Mouse (Mus musculus): ENCODE measurements at regions not wholly inside any gene's neighbourhood (a gene's known extent, or its start where the extent isn't known, plus 50 kb on each side); places are given as distances from the start of the nearest gene placed in this dataset.

- H3K27me3 ChIP-seq, result no peaks in the 10 kb centered on the region
- no peak overlapping the region for H3K9ac ChIP-seq (replicated peaks)
- no peaks in the 10 kb centered on the region for H3K4me1 ChIP-seq (replicated peaks)
- no peak for ATAC-seq (ENCODE audit: insufficient number of reproducible peaks, insufficient read depth, low FRiP score, low TSS enrichment, low read depth)
- H3K36me3 ChIP-seq, result no peaks in the 10 kb centered on the region
- no peak overlapping the region for H3K27ac ChIP-seq
- 85% methylated on average over 7 of the region's 7 CpGs for WGBS
- no peak overlapping the region for H3K4me2 ChIP-seq
- H3K4me3 ChIP-seq (replicated peaks), result no peak overlapping the region
- H3K9me3 ChIP-seq, result no peaks in the 10 kb centered on the region
Observed at GRCm38 (mm10) chr13:106367589-106367988, 569.2 kb downstream of the Ipo11 start.

- no peaks in the 10 kb centered on the region for H3K4me1 ChIP-seq (replicated peaks)
- H3K4me2 ChIP-seq, result no peak overlapping the region
- no peak for ATAC-seq (ENCODE audit: insufficient number of reproducible peaks, insufficient read depth, low FRiP score, low TSS enrichment, low read depth)
- no peak overlapping the region for H3K9ac ChIP-seq (replicated peaks)
- H3K27ac ChIP-seq, result no peak overlapping the region
- no peaks in the 10 kb centered on the region for H3K9me3 ChIP-seq
- H3K36me3 ChIP-seq, result no peaks in the 10 kb centered on the region
- H3K27me3 ChIP-seq, result no peaks in the 10 kb centered on the region
- WGBS, result 68% methylated on average over 4 of the region's 4 CpGs
- H3K4me3 ChIP-seq (replicated peaks), result no peak overlapping the region
Observed at GRCm38 (mm10) chr13:106352614-106353409, 583.9 kb downstream of the Ipo11 start.

- H3K27me3 ChIP-seq, result no peaks in the 10 kb centered on the region
- H3K9ac ChIP-seq (replicated peaks), result no peak overlapping the region
- H3K4me2 ChIP-seq, result no peak overlapping the region
- no peaks in the 10 kb centered on the region for H3K4me1 ChIP-seq (replicated peaks)
- ATAC-seq (ENCODE audit: insufficient number of reproducible peaks, insufficient read depth, low FRiP score, low TSS enrichment, low read depth), result no peak
- H3K36me3 ChIP-seq, result no peaks in the 10 kb centered on the region
- H3K4me3 ChIP-seq (replicated peaks), result no peak overlapping the region
- H3K27ac ChIP-seq, result no peak overlapping the region
- H3K9me3 ChIP-seq, result no peaks in the 10 kb centered on the region
Observed at GRCm38 (mm10) chr13:106332025-106332424, 604.7 kb downstream of the Ipo11 start.

- no peaks in the 10 kb centered on the region for H3K4me1 ChIP-seq (replicated peaks)
- 58% methylated on average over 3 of the region's 3 CpGs for WGBS
- no peak overlapping the region for H3K4me3 ChIP-seq (replicated peaks)
- H3K36me3 ChIP-seq, result no peaks in the 10 kb centered on the region
- no peak overlapping the region for H3K4me2 ChIP-seq
- no peaks in the 10 kb centered on the region for H3K27me3 ChIP-seq
- H3K9ac ChIP-seq (replicated peaks), result no peak overlapping the region
- no peak for ATAC-seq (ENCODE audit: insufficient number of reproducible peaks, insufficient read depth, low FRiP score, low TSS enrichment, low read depth)
- no peaks in the 10 kb centered on the region for H3K9me3 ChIP-seq
- no peak overlapping the region for H3K27ac ChIP-seq
Observed at GRCm38 (mm10) chr13:106318980-106319379, 617.8 kb downstream of the Ipo11 start.

- H3K4me2 ChIP-seq, result no peak overlapping the region
- H3K4me3 ChIP-seq (replicated peaks), result no peak overlapping the region
- H3K9me3 ChIP-seq, result no peaks in the 10 kb centered on the region
- ATAC-seq (ENCODE audit: insufficient number of reproducible peaks, insufficient read depth, low FRiP score, low TSS enrichment, low read depth), result no peak
- no peak overlapping the region for H3K27ac ChIP-seq
- no peak overlapping the region for H3K9ac ChIP-seq (replicated peaks)
- WGBS, result 75% methylated on average over 6 of the region's 6 CpGs
- no peaks in the 10 kb centered on the region for H3K27me3 ChIP-seq
- H3K36me3 ChIP-seq, result no peaks in the 10 kb centered on the region
- H3K4me1 ChIP-seq (replicated peaks), result no peaks in the 10 kb centered on the region
Observed at GRCm38 (mm10) chr13:106318476-106318875, 618.3 kb downstream of the Ipo11 start.

GRCm38 (mm10) chr13:106317300-106317699 lies 619.5 kb downstream of the Ipo11 start:
- Histone ChIP-seq H3K9me3 (no peaks in the 10 kb centered on the region), H3K4me2 (no peak overlapping the region), H3K9ac (replicated peaks) (no peak overlapping the region), H3K36me3 (no peaks in the 10 kb centered on the region), H3K27ac (no peak overlapping the region), H3K4me1 (replicated peaks) (no peaks in the 10 kb centered on the region), H3K27me3 (no peaks in the 10 kb centered on the region), H3K4me3 (replicated peaks) (no peak overlapping the region)
- no peak for ATAC-seq (ENCODE audit: insufficient number of reproducible peaks, insufficient read depth, low FRiP score, low TSS enrichment, low read depth)
- 81% methylated on average over 2 of the region's 2 CpGs for WGBS

- Histone ChIP-seq H3K4me2 (no peak overlapping the region), H3K27me3 (no peaks in the 10 kb centered on the region), H3K27ac (no peak overlapping the region), H3K9me3 (no peaks in the 10 kb centered on the region), H3K36me3 (no peaks in the 10 kb centered on the region), H3K4me3 (replicated peaks) (no peak overlapping the region), H3K4me1 (replicated peaks) (no peaks in the 10 kb centered on the region), H3K9ac (replicated peaks) (no peak overlapping the region)
- 46% methylated on average over 3 of the region's 3 CpGs for WGBS
- no peak for ATAC-seq (ENCODE audit: insufficient number of reproducible peaks, insufficient read depth, low FRiP score, low TSS enrichment, low read depth)
Observed at GRCm38 (mm10) chr13:106281181-106281580, 655.6 kb downstream of the Ipo11 start.

- no peak overlapping the region for H3K4me3 ChIP-seq (replicated peaks)
- ATAC-seq (ENCODE audit: insufficient number of reproducible peaks, insufficient read depth, low FRiP score, low TSS enrichment, low read depth), result no peak
Observed at GRCm38 (mm10) chr13:106259874-106260273, 676.9 kb downstream of the Ipo11 start.

More at GRCm38 (mm10) chr13:106259874-106260273, 676.9 kb downstream of the Ipo11 start:
- Histone ChIP-seq H3K36me3 (no peaks in the 10 kb centered on the region), H3K9ac (replicated peaks) (no peak overlapping the region), H3K4me2 (no peak overlapping the region), H3K27ac (no peak overlapping the region), H3K9me3 (no peaks in the 10 kb centered on the region), H3K27me3 (no peaks in the 10 kb centered on the region), H3K4me1 (replicated peaks) (no peaks in the 10 kb centered on the region)
- WGBS, result 70% methylated on average over 1 of the region's 1 CpGs

Data from limb, embryonic 12.5 days (tissue).